In genomic region chr10:76623734-76624133, GRCm38 (mm10) we compare ENCODE assay signal across 9 mouse cellular contexts. TPM values are rescaled to one million over a fixed set of nuclear protein-coding genes. Genes with fewer than 3 reads are reported as not detected.
DNase-seq lines count a peak whose midpoint lies in the region; ATAC-seq and TF ChIP-seq lines count a peak whose summit lies in the region.
"Had no signal": no experiment of that assay in that cellular context is flagged by ENCODE, and none has a peak within 500 bp of the region (broad histone marks: within the 10 kb centered on the region; RNA-seq: fewer than 3 reads in every experiment).

No protein-coding gene starts in this region.

- TF ChIP-seq POLR2A in cortical plate, adult 2 months (IDR thresholded peaks at IDR 0.05; ENCODE audit: extremely low read depth, insufficient read depth, low read length): no peak

- H3K27me3 ChIP-seq in heart, embryonic 11.5 days (ENCODE audit: control insufficient read depth, insufficient read depth, low read length): peaks cover 5% of the 10 kb centered on the region; the same call in 1 of the 2 replicates
- no peaks in the 10 kb centered on the region; the same call in 1 of the 2 replicates for H3K27me3 ChIP-seq in hindbrain, embryonic 11.5 days (ENCODE audit: control insufficient read depth, insufficient read depth, low read length)
- H3K27me3 ChIP-seq in midbrain, embryonic 11.5 days (ENCODE audit: control insufficient read depth, insufficient read depth, low read length): no peaks in the 10 kb centered on the region

- no peak for ATAC-seq in heart, embryonic 11.5 days (replicated peaks; ENCODE audit: insufficient number of reproducible peaks, low FRiP score, low TSS enrichment)
- no peak for ATAC-seq in hindbrain, embryonic 11.5 days (ENCODE audit: low FRiP score)
- ATAC-seq in midbrain, embryonic 11.5 days (ENCODE audit: low FRiP score): peak; percentile 11; the same call in 1 of the 2 replicates
- no peak for ATAC-seq in erythroblast, adult 5-6 weeks (replicated peaks; ENCODE audit: low FRiP score, poor library complexity, severe bottlenecking)

- TF ChIP-seq CTCF in cortical plate, adult 2 months (IDR thresholded peaks at IDR 0.05; ENCODE audit: extremely low read depth, insufficient read depth, low read length): no peak

- no peak overlapping the region for H3K27ac ChIP-seq in heart, embryonic 11.5 days (ENCODE audit: low read depth, low read length)
- H3K27ac ChIP-seq in cortical plate, adult 2 months (ENCODE audit: insufficient read depth, low read length): no peak overlapping the region
- no peak overlapping the region for H3K27ac ChIP-seq in hindbrain, embryonic 11.5 days (ENCODE audit: low read depth, low read length)
- H3K27ac ChIP-seq in midbrain, embryonic 11.5 days (ENCODE audit: low read depth, low read length): no peak overlapping the region

- no peaks in the 10 kb centered on the region for H3K9me3 ChIP-seq in heart, embryonic 11.5 days (replicated peaks; ENCODE audit: control insufficient read depth, low read length)
- no peaks in the 10 kb centered on the region for H3K9me3 ChIP-seq in hindbrain, embryonic 11.5 days (ENCODE audit: control insufficient read depth, low read length)
- no peaks in the 10 kb centered on the region for H3K9me3 ChIP-seq in midbrain, embryonic 11.5 days (ENCODE audit: control insufficient read depth, low read length)

- peak overlapping the region; percentile 60 for H3K4me2 ChIP-seq in heart, embryonic 11.5 days
- H3K4me2 ChIP-seq in hindbrain, embryonic 11.5 days (replicated peaks; ENCODE audit: low read depth, low read length): peak overlapping the region; percentile 63; the same call in 1 of the 2 replicates
- peak overlapping the region; percentile 53 for H3K4me2 ChIP-seq in midbrain, embryonic 11.5 days

- intact Hi-C loops in heart, postnatal 25 days (cut with DNase I): loop anchor here (2.0 kb wide), 1 partner anchor 111 kb away; no protein-coding TSS in a partner anchor

- peak overlapping the region; percentile 39 for H3K4me3 ChIP-seq in heart, embryonic 11.5 days (ENCODE audit: low read depth, low read length)
- peak overlapping the region; percentile 11; the same call in 1 of the 2 replicates for H3K4me3 ChIP-seq in cortical plate, adult 2 months (ENCODE audit: insufficient read depth, low read length)
- peak overlapping the region; percentile 34 for H3K4me3 ChIP-seq in hindbrain, embryonic 11.5 days (ENCODE audit: low read depth, low read length)
- H3K4me3 ChIP-seq in midbrain, embryonic 11.5 days (ENCODE audit: low read depth, low read length): peak overlapping the region; percentile 30; the same call in 1 of the 2 replicates

- 21% methylated on average over 6 of the region's 7 CpGs for WGBS in heart, embryonic 11.5 days (ENCODE audit: insufficient replicate concordance)
- 14% methylated on average over 7 of the region's 7 CpGs for WGBS in hindbrain, embryonic 11.5 days
- WGBS in midbrain, embryonic 11.5 days: 22% methylated on average over 6 of the region's 7 CpGs

- no peaks in the 10 kb centered on the region for H3K36me3 ChIP-seq in heart, embryonic 11.5 days (ENCODE audit: control insufficient read depth, insufficient read depth, low read length)
- H3K36me3 ChIP-seq in hindbrain, embryonic 11.5 days (ENCODE audit: control insufficient read depth, insufficient read depth, low read length): no peaks in the 10 kb centered on the region
- H3K36me3 ChIP-seq in midbrain, embryonic 11.5 days (ENCODE audit: control insufficient read depth, insufficient read depth, low read length): no peaks in the 10 kb centered on the region

- 0 out of 2 replicates have a peak overlapping the region, but pooled peaks have one; percentile 16 for H3K9ac ChIP-seq in heart, embryonic 11.5 days (ENCODE audit: low read depth, low read length)
- peak overlapping the region; percentile 42; the same call in 1 of the 2 replicates for H3K9ac ChIP-seq in hindbrain, embryonic 11.5 days (ENCODE audit: low read depth, low read length)
- peak overlapping the region; percentile 4; the same call in 1 of the 2 replicates for H3K9ac ChIP-seq in midbrain, embryonic 11.5 days (ENCODE audit: low read length)

- DNase-seq in heart, postnatal 25 days (ENCODE audit: low spot score): no peak
- peak; percentile 18 for DNase-seq in hindbrain, embryonic 11.5 days (ENCODE audit: low spot score)
- DNase-seq in midbrain, embryonic 11.5 days (ENCODE audit: low spot score, missing footprints): peak; percentile 86
- DNase-seq in ovary, adult 18-20 months (ENCODE audit: low spot score): no peak
- DNase-seq in thymus, postnatal 4 days: no peak

- peaks cover 8% of the 10 kb centered on the region for H3K4me1 ChIP-seq in heart, embryonic 11.5 days (ENCODE audit: control insufficient read depth, insufficient read depth, low read length)
- no peaks in the 10 kb centered on the region for H3K4me1 ChIP-seq in cortical plate, adult 2 months (ENCODE audit: control insufficient read depth, insufficient read depth, low read length)
- H3K4me1 ChIP-seq in hindbrain, embryonic 11.5 days (replicated peaks; ENCODE audit: control insufficient read depth, insufficient read depth, low read length): 0 out of 2 replicates have a peak, but pooled peaks cover 2% of the 10 kb centered on the region
- H3K4me1 ChIP-seq in midbrain, embryonic 11.5 days (ENCODE audit: control insufficient read depth, insufficient read depth, low read length): no peaks in the 10 kb centered on the region

RNA-seq across cellular contexts. Expression of gene Col6a2, which starts 0.3 kb away (rescaled TPM):
- 11.6 and 16.3 TPM in 2 replicates for polyA plus RNA-seq in heart, embryonic 11.5 days (2014; fragmentation: Nextera tagmentation; extraction: Ambion mirVana)
- total RNA-seq in heart, postnatal 25 days (2021): 100 to 1,000 TPM in 1 of 2 experiments, 10 to 100 TPM in 1; 94.0 to 106 TPM
- polyA plus RNA-seq in cortical plate, adult 2 months (2012; rRNA removed): 19.5 and 22.7 TPM in 2 replicates
- 12.6 and 13.3 TPM in 2 replicates for polyA plus RNA-seq in hindbrain, embryonic 11.5 days (2014; fragmentation: Nextera tagmentation; extraction: Ambion mirVana)
- 10.7 and 10.8 TPM in 2 replicates for polyA plus RNA-seq in midbrain, embryonic 11.5 days (2014; fragmentation: Nextera tagmentation; extraction: Ambion mirVana)
- 0.84 TPM in 1 of 2 replicates, not detected in the other for total RNA-seq in erythroblast, adult 5-6 weeks (2015; ENCODE audit: low replicate concordance)
- total RNA-seq in erythroblast, adult 5-6 weeks (2017; ENCODE audit: low replicate concordance): 0.14 TPM in 1 of 2 replicates, not detected in the other
- total RNA-seq: neutrophil, adult 5-6 weeks had no signal

RNA-seq across cellular contexts. Expression of gene Ftcd, which starts 48.3 kb away (rescaled TPM):
- 1.9 and 3.4 TPM in 2 replicates for polyA plus RNA-seq in heart, embryonic 11.5 days (2014; fragmentation: Nextera tagmentation; extraction: Ambion mirVana)
- total RNA-seq in heart, postnatal 25 days (2021): not detected
- polyA plus RNA-seq in cortical plate, adult 2 months (2012; rRNA removed): 0.04 and 0.06 TPM in 2 replicates
- polyA plus RNA-seq in hindbrain, embryonic 11.5 days (2014; fragmentation: Nextera tagmentation; extraction: Ambion mirVana): not detected in 2 replicates
- not detected in 2 replicates for polyA plus RNA-seq in midbrain, embryonic 11.5 days (2014; fragmentation: Nextera tagmentation; extraction: Ambion mirVana)
- total RNA-seq in erythroblast, adult 5-6 weeks (2015; ENCODE audit: low replicate concordance): not detected in 2 replicates
- not detected in 2 replicates for total RNA-seq in erythroblast, adult 5-6 weeks (2017; ENCODE audit: low replicate concordance)
- total RNA-seq: neutrophil, adult 5-6 weeks had no signal

Comparison
In these comparisons a context has a peak if more than half of its experiments do, and no peak if none do; other contexts are left out.
1. DNase-seq: peak in hindbrain, embryonic 11.5 days (single experiment) and midbrain, embryonic 11.5 days (single experiment); none in heart, postnatal 25 days (single experiment), ovary, adult 18-20 months (single experiment) and thymus, postnatal 4 days (single experiment).
2. Peak in every context shown above with its lines, with median percentiles within 50 percentile points of each other: H3K4me2 ChIP-seq, H3K4me3 ChIP-seq and H3K9ac ChIP-seq.